Mouse (Mus musculus) limb, embryonic 14.5 days (tissue): ENCODE measurements around the gene Vmo1. TPM values are rescaled to one million over a fixed set of nuclear protein-coding genes. Genes with fewer than 3 reads are reported as not detected.

Experiments
- ATAC-seq: fragments of 200-750 bp; cut with Nextera tagmentation; 2 replicates; pipeline ENCODE4 v1.8.0; 2017; ENCODE audit warnings: low read depth, moderate number of reproducible peaks, moderate TSS enrichment; ENCODE audit not compliant: low FRiP score
- DNase-seq: peaks from one replicate; pipeline ENCODE4 v3.0.0-alpha.2; 2015; ENCODE audit warnings: low spot score
- H3K27ac ChIP-seq: fragments of 300-500 bp; sonication (generic); replicated peaks from 2 replicates; pipeline ENCODE4 v1.5.1; 2014; ENCODE audit warnings: low read depth, mild to moderate bottlenecking, low read length, moderate library complexity, mixed read lengths
- H3K27me3 ChIP-seq: fragments of 300-500 bp; sonication (generic); 2 replicates; pipeline ENCODE4 v1.6.1; 2014; ENCODE audit warnings: low read length, mixed read lengths; ENCODE audit not compliant: control insufficient read depth, insufficient read depth
- H3K36me3 ChIP-seq: fragments of 300-500 bp; sonication (generic); 2 replicates; pipeline ENCODE4 v1.6.1; 2014; ENCODE audit warnings: mild to moderate bottlenecking, low read length, moderate library complexity, mixed read lengths; ENCODE audit not compliant: control insufficient read depth, insufficient read depth
- H3K4me1 ChIP-seq: fragments of 300-500 bp; sonication (generic); 2 replicates; pipeline ENCODE4 v1.6.1; 2014; ENCODE audit warnings: antibody characterized with exemption, low read length, mixed read lengths; ENCODE audit not compliant: control insufficient read depth, insufficient read depth
- H3K4me2 ChIP-seq: fragments of 300-500 bp; sonication (generic); replicated peaks from 2 replicates; pipeline ENCODE4 v1.6.1; 2014; ENCODE audit warnings: low read depth, mild to moderate bottlenecking, low read length, moderate library complexity; ENCODE audit not compliant: severe bottlenecking
- H3K4me3 ChIP-seq: fragments of 300-500 bp; sonication (generic); replicated peaks from 2 replicates; pipeline ENCODE4 v1.5.1; 2014; ENCODE audit warnings: low read length
- H3K9ac ChIP-seq: fragments of 300-500 bp; sonication (generic); 2 replicates; pipeline ENCODE4 v1.6.1; 2014; ENCODE audit warnings: mild to moderate bottlenecking, low read depth, low read length, moderate library complexity; ENCODE audit not compliant: severe bottlenecking
- H3K9me3 ChIP-seq: fragments of 300-500 bp; sonication (generic); 2 replicates; pipeline ENCODE4 v1.6.1; 2016; ENCODE audit warnings: low read length; ENCODE audit not compliant: control insufficient read depth
- POLR2A ChIP-seq: fragments of 200-500 bp; IDR thresholded peaks from 2 replicates; pipeline ENCODE4 v1.8.0; 2012; ENCODE audit warnings: inconsistent platforms, mild to moderate bottlenecking, moderate library complexity, borderline replicate concordance; ENCODE audit not compliant: insufficient read depth, insufficient read length; ENCODE audit errors: extremely low read depth
- WGBS: fragments of 180-500 bp; shearing (Covaris S2); extraction: QIAGEN DNeasy Blood & Tissue Kit; methylation state at CpG from one replicate; pipeline ENCODE4 v1.1.7; 2014; 5-methylcytosine and 5-hydroxymethylcytosine counted together
- polyA plus RNA-seq, 2 experiments: library from polyadenylated mRNA; depleted of rRNA in 1 of 2; stranded (reverse) in 1 of 2; unstranded in 1 of 2; fragments of >200 nt; fragmentation: Nextera tagmentation in 1 of 2; extraction: Ambion mirVana in 1 of 2; gene quantifications; 2 replicates each; pipeline versions ENCODE4 v1.2.1 to v1.2.3; 2012 to 2014

The Vmo1 gene
- polyA plus RNA-seq, 2 experiments, result 0.14 to 0.30 TPM

GRCm38 (mm10) chr11:70469764-70470163 is 44.7 kb downstream of the Vmo1 start:
- DNase-seq (no peak), ATAC-seq (no peak)
- no peak overlapping the region for H3K4me2 ChIP-seq
- TF ChIP-seq POLR2A, result no peak
- H3K36me3 ChIP-seq, result no peaks in the 10 kb centered on the region
- H3K27me3 ChIP-seq, result 0 out of 2 replicates have a peak, but pooled peaks cover 7% of the 10 kb centered on the region
- H3K9me3 ChIP-seq, result no peaks in the 10 kb centered on the region
- H3K4me3 ChIP-seq, result no peak overlapping the region
- no peak overlapping the region for H3K27ac ChIP-seq
- peaks cover 9% of the 10 kb centered on the region for H3K4me1 ChIP-seq
- no peak overlapping the region for H3K9ac ChIP-seq
- 84% methylated on average over 3 of the region's 3 CpGs for WGBS

GRCm38 (mm10) chr11:70467902-70468619 is 46.4 kb downstream of the Vmo1 start:
- Histone ChIP-seq H3K27ac (no peak overlapping the region), H3K36me3 (no peaks in the 10 kb centered on the region), H3K4me1 (peaks cover 9% of the 10 kb centered on the region), H3K9ac (no peak overlapping the region), H3K4me3 (no peak overlapping the region), H3K9me3 (no peaks in the 10 kb centered on the region), H3K4me2 (no peak overlapping the region), H3K27me3 (0 out of 2 replicates have a peak, but pooled peaks cover 12% of the 10 kb centered on the region)
- TF ChIP-seq POLR2A, result no peak
- DNase-seq, result no peak
- 92% methylated on average over 5 of the region's 5 CpGs for WGBS
- ATAC-seq, result no peak

GRCm38 (mm10) chr11:70465824-70466223 is 48.6 kb downstream of the Vmo1 start:
- Histone ChIP-seq H3K9me3 (no peaks in the 10 kb centered on the region), H3K36me3 (no peaks in the 10 kb centered on the region), H3K27me3 (0 out of 2 replicates have a peak, but pooled peaks cover 12% of the 10 kb centered on the region), H3K4me3 (peak overlapping the region; percentile 22), H3K4me1 (peaks cover 9% of the 10 kb centered on the region), H3K27ac (no peak overlapping the region), H3K4me2 (peak overlapping the region; percentile 56), H3K9ac (peak overlapping the region; percentile 41)
- ATAC-seq, result no peak
- TF ChIP-seq POLR2A, result no peak
- DNase-seq, result no peak
- 4% methylated on average over 23 of the region's 23 CpGs for WGBS

- no peak for ATAC-seq
- TF ChIP-seq POLR2A, result no peak
- no peak for DNase-seq
- Histone ChIP-seq H3K4me3 (peak overlapping the region; percentile 22), H3K9ac (peak overlapping the region; percentile 41), H3K27me3 (peaks cover 17% of the 10 kb centered on the region; the same call in 1 of the 2 replicates), H3K36me3 (no peaks in the 10 kb centered on the region), H3K4me2 (peak overlapping the region; percentile 56), H3K27ac (no peak overlapping the region), H3K9me3 (no peaks in the 10 kb centered on the region), H3K4me1 (peaks cover 9% of the 10 kb centered on the region)
- 28% methylated on average over 16 of the region's 16 CpGs for WGBS
Observed at GRCm38 (mm10) chr11:70465211-70465610, 49.2 kb downstream of the Vmo1 start.

GRCm38 (mm10) chr11:70463970-70464369 is 50.4 kb downstream of the Vmo1 start:
- 80% methylated on average over 5 of the region's 5 CpGs for WGBS
- H3K4me2 ChIP-seq, result no peak overlapping the region
- no peak overlapping the region for H3K4me3 ChIP-seq
- TF ChIP-seq POLR2A, result no peak
- no peaks in the 10 kb centered on the region for H3K9me3 ChIP-seq
- peaks cover 10% of the 10 kb centered on the region for H3K4me1 ChIP-seq
- no peak overlapping the region for H3K9ac ChIP-seq
- no peak for ATAC-seq
- H3K27ac ChIP-seq, result no peak overlapping the region
- DNase-seq, result no peak
- H3K36me3 ChIP-seq, result no peaks in the 10 kb centered on the region
- H3K27me3 ChIP-seq, result peaks cover 19% of the 10 kb centered on the region; the same call in 1 of the 2 replicates

Other genes starting within 250 kb of the Vmo1 start
- 0.04 and 0.09 TPM in 2 replicates for gene Alox12e, start 192.0 kb downstream of the Vmo1 start, polyA plus RNA-seq (2012; rRNA removed)
- gene Alox12e, start 192.0 kb downstream of the Vmo1 start, polyA plus RNA-seq (2014; fragmentation: Nextera tagmentation; extraction: Ambion mirVana), result 0.12 and 0.26 TPM in 2 replicates
- 0.15 and 0.31 TPM in 2 replicates for gene Alox15, start 162.6 kb downstream of the Vmo1 start, polyA plus RNA-seq (2012; rRNA removed)
- gene Alox15, start 162.6 kb downstream of the Vmo1 start, polyA plus RNA-seq (2014; fragmentation: Nextera tagmentation; extraction: Ambion mirVana), result 0.25 TPM in 1 of 2 replicates, not detected in the other
- 37.1 and 45.2 TPM in 2 replicates for gene Pelp1, start 104.6 kb downstream of the Vmo1 start, polyA plus RNA-seq (2012; rRNA removed)
- gene Pelp1, start 104.6 kb downstream of the Vmo1 start, polyA plus RNA-seq (2014; fragmentation: Nextera tagmentation; extraction: Ambion mirVana), result 34.8 and 38.1 TPM in 2 replicates
- 48.7 and 53.6 TPM in 2 replicates for gene Arrb2, start 82.0 kb downstream of the Vmo1 start, polyA plus RNA-seq (2012; rRNA removed)
- gene Arrb2, start 82.0 kb downstream of the Vmo1 start, polyA plus RNA-seq (2014; fragmentation: Nextera tagmentation; extraction: Ambion mirVana), result 18.5 and 21.5 TPM in 2 replicates
- gene Med11, start 62.7 kb downstream of the Vmo1 start, polyA plus RNA-seq (2012; rRNA removed), result 27.6 and 32.4 TPM in 2 replicates
- gene Med11, start 62.7 kb downstream of the Vmo1 start, polyA plus RNA-seq (2014; fragmentation: Nextera tagmentation; extraction: Ambion mirVana), result 44.8 and 47.4 TPM in 2 replicates
- 1.1 and 1.4 TPM in 2 replicates for gene Zmynd15, start 55.2 kb downstream of the Vmo1 start, polyA plus RNA-seq (2012; rRNA removed)
- 0.46 and 0.92 TPM in 2 replicates for gene Zmynd15, start 55.2 kb downstream of the Vmo1 start, polyA plus RNA-seq (2014; fragmentation: Nextera tagmentation; extraction: Ambion mirVana)
- gene Cxcl16, start 54.6 kb downstream of the Vmo1 start, polyA plus RNA-seq (2012; rRNA removed), result 4.4 and 5.9 TPM in 2 replicates
- gene Cxcl16, start 54.6 kb downstream of the Vmo1 start, polyA plus RNA-seq (2014; fragmentation: Nextera tagmentation; extraction: Ambion mirVana), result 4.3 and 6.3 TPM in 2 replicates
- gene Tm4sf5, start 9.4 kb downstream of the Vmo1 start, polyA plus RNA-seq (2012; rRNA removed), result 0.29 and 0.50 TPM in 2 replicates
- gene Tm4sf5, start 9.4 kb downstream of the Vmo1 start, polyA plus RNA-seq (2014; fragmentation: Nextera tagmentation; extraction: Ambion mirVana), result 0.33 and 0.95 TPM in 2 replicates
- gene Gltpd2, start 4.6 kb upstream of the Vmo1 start, polyA plus RNA-seq (2012; rRNA removed), result 0.24 and 0.36 TPM in 2 replicates
- gene Gltpd2, start 4.6 kb upstream of the Vmo1 start, polyA plus RNA-seq (2014; fragmentation: Nextera tagmentation; extraction: Ambion mirVana), result 0.54 and 0.73 TPM in 2 replicates
- 421 and 423 TPM in 2 replicates for gene Psmb6, start 10.8 kb upstream of the Vmo1 start, polyA plus RNA-seq (2012; rRNA removed)
- 755 and 779 TPM in 2 replicates for gene Psmb6, start 10.8 kb upstream of the Vmo1 start, polyA plus RNA-seq (2014; fragmentation: Nextera tagmentation; extraction: Ambion mirVana)
- gene Gm40193, start 18.3 kb upstream of the Vmo1 start, polyA plus RNA-seq (2012; rRNA removed), result 1.2 TPM in 1 of 2 replicates, not detected in the other
- not detected in 2 replicates for gene Gm40193, start 18.3 kb upstream of the Vmo1 start, polyA plus RNA-seq (2014; fragmentation: Nextera tagmentation; extraction: Ambion mirVana)
- gene Pld2, start 25.4 kb upstream of the Vmo1 start, polyA plus RNA-seq (2012; rRNA removed), result 18.9 and 22.6 TPM in 2 replicates
- gene Pld2, start 25.4 kb upstream of the Vmo1 start, polyA plus RNA-seq (2014; fragmentation: Nextera tagmentation; extraction: Ambion mirVana), result 5.8 and 7.5 TPM in 2 replicates
- 91.2 and 114 TPM in 2 replicates for gene Mink1, start 48.3 kb upstream of the Vmo1 start, polyA plus RNA-seq (2012; rRNA removed)
- gene Mink1, start 48.3 kb upstream of the Vmo1 start, polyA plus RNA-seq (2014; fragmentation: Nextera tagmentation; extraction: Ambion mirVana), result 19.8 and 23.0 TPM in 2 replicates
- gene 4930544D05Rik, start 101.2 kb upstream of the Vmo1 start, polyA plus RNA-seq (2012; rRNA removed), result not detected in 2 replicates
- gene 4930544D05Rik, start 101.2 kb upstream of the Vmo1 start, polyA plus RNA-seq (2014; fragmentation: Nextera tagmentation; extraction: Ambion mirVana), result not detected in 2 replicates
- gene Chrne, start 104.6 kb upstream of the Vmo1 start, polyA plus RNA-seq (2012; rRNA removed), result 0.13 and 0.20 TPM in 2 replicates
- gene Chrne, start 104.6 kb upstream of the Vmo1 start, polyA plus RNA-seq (2014; fragmentation: Nextera tagmentation; extraction: Ambion mirVana), result 0.43 TPM in 1 of 2 replicates, not detected in the other
- 0.47 and 0.69 TPM in 2 replicates for gene Gp1ba, start 124.5 kb upstream of the Vmo1 start, polyA plus RNA-seq (2012; rRNA removed)
- gene Gp1ba, start 124.5 kb upstream of the Vmo1 start, polyA plus RNA-seq (2014; fragmentation: Nextera tagmentation; extraction: Ambion mirVana), result 0.48 and 0.56 TPM in 2 replicates
- 96.3 and 110 TPM in 2 replicates for gene Rnf167, start 132.6 kb upstream of the Vmo1 start, polyA plus RNA-seq (2012; rRNA removed)
- 109 and 119 TPM in 2 replicates for gene Rnf167, start 132.6 kb upstream of the Vmo1 start, polyA plus RNA-seq (2014; fragmentation: Nextera tagmentation; extraction: Ambion mirVana)
- 134 and 150 TPM in 2 replicates for gene Slc25a11, start 132.9 kb upstream of the Vmo1 start, polyA plus RNA-seq (2012; rRNA removed)
- gene Slc25a11, start 132.9 kb upstream of the Vmo1 start, polyA plus RNA-seq (2014; fragmentation: Nextera tagmentation; extraction: Ambion mirVana), result 159 and 163 TPM in 2 replicates
- gene Pfn1, start 140.0 kb upstream of the Vmo1 start, polyA plus RNA-seq (2012; rRNA removed), result 946 and 1,024 TPM in 2 replicates
- gene Pfn1, start 140.0 kb upstream of the Vmo1 start, polyA plus RNA-seq (2014; fragmentation: Nextera tagmentation; extraction: Ambion mirVana), result 1,646 and 1,675 TPM in 2 replicates
- 75.3 and 84.6 TPM in 2 replicates for gene Eno3, start 142.6 kb upstream of the Vmo1 start, polyA plus RNA-seq (2012; rRNA removed)
- 60.3 and 89.9 TPM in 2 replicates for gene Eno3, start 142.6 kb upstream of the Vmo1 start, polyA plus RNA-seq (2014; fragmentation: Nextera tagmentation; extraction: Ambion mirVana)
- 63.3 and 93.7 TPM in 2 replicates for gene Spag7, start 154.8 kb upstream of the Vmo1 start, polyA plus RNA-seq (2012; rRNA removed)
- 97.0 and 98.1 TPM in 2 replicates for gene Spag7, start 154.8 kb upstream of the Vmo1 start, polyA plus RNA-seq (2014; fragmentation: Nextera tagmentation; extraction: Ambion mirVana)
- 20.3 and 26.6 TPM in 2 replicates for gene Camta2, start 173.5 kb upstream of the Vmo1 start, polyA plus RNA-seq (2012; rRNA removed)
- gene Camta2, start 173.5 kb upstream of the Vmo1 start, polyA plus RNA-seq (2014; fragmentation: Nextera tagmentation; extraction: Ambion mirVana), result 14.4 and 16.6 TPM in 2 replicates
- gene Inca1, start 185.5 kb upstream of the Vmo1 start, polyA plus RNA-seq (2012; rRNA removed), result 1.3 TPM in 2 replicates
- 0.81 and 0.93 TPM in 2 replicates for gene Inca1, start 185.5 kb upstream of the Vmo1 start, polyA plus RNA-seq (2014; fragmentation: Nextera tagmentation; extraction: Ambion mirVana)
- gene Kif1c, start 185.9 kb upstream of the Vmo1 start, polyA plus RNA-seq (2012; rRNA removed), result 41.1 and 45.8 TPM in 2 replicates
- 14.6 and 16.2 TPM in 2 replicates for gene Kif1c, start 185.9 kb upstream of the Vmo1 start, polyA plus RNA-seq (2014; fragmentation: Nextera tagmentation; extraction: Ambion mirVana)
- gene Zfp3, start 249.6 kb upstream of the Vmo1 start, polyA plus RNA-seq (2012; rRNA removed), result 2.5 and 4.4 TPM in 2 replicates
- 5.9 and 7.3 TPM in 2 replicates for gene Zfp3, start 249.6 kb upstream of the Vmo1 start, polyA plus RNA-seq (2014; fragmentation: Nextera tagmentation; extraction: Ambion mirVana)